Mouse (Mus musculus): ENCODE data around the gene Tmprss11d.
A peak's percentile ranks its signal among the peaks of the same experiment; 100 is the strongest.
"Not testable (repeated sequence)": the region's sequence is repeated elsewhere in the genome, so short reads cannot be mapped to it uniquely, and the experiment has no call there.

Tmprss11d gene

GRCm38 (mm10) chr5:86373320-86373719, at the start of gene Tmprss11d:
Gene Tmprss11d (minus strand): TSS chr5:86373420.
- no peaks in the 10 kb centered on the region for H3K9me3 ChIP-seq (ENCODE audit: low read length)
- H3K4me1 ChIP-seq (replicated peaks; ENCODE audit: low read depth, low read length), result peaks cover 7% of the 10 kb centered on the region
- H3K4me3 ChIP-seq (replicated peaks; ENCODE audit: low read length), result no peak within 1 kb of the TSS
- H3K27me3 ChIP-seq (ENCODE audit: insufficient read depth, low read length), result no peaks in the 10 kb centered on the region
- no peak for TF ChIP-seq POU5F1 (IDR thresholded peaks at IDR 0.05; ENCODE audit: borderline replicate concordance, low read length)
- no peak for TF ChIP-seq CTCF (conservative IDR thresholded peaks at IDR 0.05; ENCODE audit: low read length)
- no peak for TF ChIP-seq NANOG (IDR thresholded peaks at IDR 0.05; ENCODE audit: borderline replicate concordance, low read length)
- H3K36me3 ChIP-seq (ENCODE audit: insufficient read depth, low read length), result no peaks in the 10 kb centered on the region

GRCm38 (mm10) chr5:86421323-86422028, 48.3 kb upstream of the Tmprss11d start:
- Histone ChIP-seq H3K27me3 (ENCODE audit: insufficient read depth, low read length) (no peaks in the 10 kb centered on the region), H3K9me3 (ENCODE audit: low read length) (no peaks in the 10 kb centered on the region), H3K4me1 (replicated peaks; ENCODE audit: low read depth, low read length) (no peaks in the 10 kb centered on the region), H3K36me3 (ENCODE audit: insufficient read depth, low read length) (no peaks in the 10 kb centered on the region), H3K4me3 (replicated peaks; ENCODE audit: low read length) (no peak overlapping the region)
- no peak for TF ChIP-seq CTCF (conservative IDR thresholded peaks at IDR 0.05; ENCODE audit: low read length)
- TF ChIP-seq NANOG (IDR thresholded peaks at IDR 0.05; ENCODE audit: borderline replicate concordance, low read length), result no peak
- TF ChIP-seq POU5F1 (IDR thresholded peaks at IDR 0.05; ENCODE audit: borderline replicate concordance, low read length), result no peak

- H3K36me3 ChIP-seq (ENCODE audit: insufficient read depth, low read length), result no peaks in the 10 kb centered on the region
- TF ChIP-seq POU5F1 (IDR thresholded peaks at IDR 0.05; ENCODE audit: borderline replicate concordance, low read length) (no peak), CTCF (conservative IDR thresholded peaks at IDR 0.05; ENCODE audit: low read length) (peak; percentile 61)
- no peaks in the 10 kb centered on the region for H3K4me1 ChIP-seq (replicated peaks; ENCODE audit: low read depth, low read length)
- H3K4me3 ChIP-seq (replicated peaks; ENCODE audit: low read length), result no peak overlapping the region
- no peaks in the 10 kb centered on the region for H3K27me3 ChIP-seq (ENCODE audit: insufficient read depth, low read length)
- no peaks in the 10 kb centered on the region for H3K9me3 ChIP-seq (ENCODE audit: low read length)
Observed at GRCm38 (mm10) chr5:86419494-86419893, 46.3 kb upstream of the Tmprss11d start.

GRCm38 (mm10) chr5:86414280-86414679, 41.1 kb upstream of the Tmprss11d start:
- Histone ChIP-seq H3K4me1 (replicated peaks; ENCODE audit: low read depth, low read length) (peaks cover 19% of the 10 kb centered on the region), H3K4me3 (replicated peaks; ENCODE audit: low read length) (no peak overlapping the region), H3K36me3 (ENCODE audit: insufficient read depth, low read length) (no peaks in the 10 kb centered on the region), H3K9me3 (ENCODE audit: low read length) (no peaks in the 10 kb centered on the region), H3K27me3 (ENCODE audit: insufficient read depth, low read length) (no peaks in the 10 kb centered on the region)
- TF ChIP-seq CTCF (conservative IDR thresholded peaks at IDR 0.05; ENCODE audit: low read length) (no peak), NANOG (IDR thresholded peaks at IDR 0.05; ENCODE audit: borderline replicate concordance, low read length) (no peak), POU5F1 (IDR thresholded peaks at IDR 0.05; ENCODE audit: borderline replicate concordance, low read length) (no peak)

GRCm38 (mm10) chr5:86410815-86411214, 37.6 kb upstream of the Tmprss11d start:
- no peak overlapping the region for H3K4me3 ChIP-seq (replicated peaks; ENCODE audit: low read length)
- peaks cover 51% of the 10 kb centered on the region for H3K4me1 ChIP-seq (replicated peaks; ENCODE audit: low read depth, low read length)
- no peaks in the 10 kb centered on the region for H3K36me3 ChIP-seq (ENCODE audit: insufficient read depth, low read length)
- H3K27me3 ChIP-seq (ENCODE audit: insufficient read depth, low read length), result no peaks in the 10 kb centered on the region
- TF ChIP-seq CTCF (conservative IDR thresholded peaks at IDR 0.05; ENCODE audit: low read length), result peak; percentile 70
- TF ChIP-seq POU5F1 (IDR thresholded peaks at IDR 0.05; ENCODE audit: borderline replicate concordance, low read length), result no peak
- H3K9me3 ChIP-seq (ENCODE audit: low read length), result no peaks in the 10 kb centered on the region

GRCm38 (mm10) chr5:86407941-86408340, 34.7 kb upstream of the Tmprss11d start:
- H3K36me3 ChIP-seq (ENCODE audit: insufficient read depth, low read length), result no peaks in the 10 kb centered on the region
- no peaks in the 10 kb centered on the region for H3K9me3 ChIP-seq (ENCODE audit: low read length)
- no peak for TF ChIP-seq CTCF (conservative IDR thresholded peaks at IDR 0.05; ENCODE audit: low read length)
- 0 out of 2 replicates have a peak overlapping the region, but pooled peaks have one; percentile 14 for H3K4me3 ChIP-seq (replicated peaks; ENCODE audit: low read length)
- no peaks in the 10 kb centered on the region for H3K27me3 ChIP-seq (ENCODE audit: insufficient read depth, low read length)
- peaks cover 48% of the 10 kb centered on the region for H3K4me1 ChIP-seq (replicated peaks; ENCODE audit: low read depth, low read length)

- Histone ChIP-seq H3K36me3 (ENCODE audit: insufficient read depth, low read length) (no peaks in the 10 kb centered on the region), H3K9me3 (ENCODE audit: low read length) (no peaks in the 10 kb centered on the region), H3K27me3 (ENCODE audit: insufficient read depth, low read length) (no peaks in the 10 kb centered on the region), H3K4me1 (replicated peaks; ENCODE audit: low read depth, low read length) (peaks cover 48% of the 10 kb centered on the region), H3K4me3 (replicated peaks; ENCODE audit: low read length) (no peak overlapping the region)
- TF ChIP-seq CTCF (conservative IDR thresholded peaks at IDR 0.05; ENCODE audit: low read length) (no peak), NANOG (IDR thresholded peaks at IDR 0.05; ENCODE audit: borderline replicate concordance, low read length) (peak; percentile 95)
Observed at GRCm38 (mm10) chr5:86407191-86407590, 34.0 kb upstream of the Tmprss11d start.

- Histone ChIP-seq H3K4me1 (replicated peaks; ENCODE audit: low read depth, low read length) (peaks cover 7% of the 10 kb centered on the region), H3K4me3 (replicated peaks; ENCODE audit: low read length) (no peak overlapping the region), H3K9me3 (ENCODE audit: low read length) (no peaks in the 10 kb centered on the region), H3K36me3 (ENCODE audit: insufficient read depth, low read length) (no peaks in the 10 kb centered on the region), H3K27me3 (ENCODE audit: insufficient read depth, low read length) (no peaks in the 10 kb centered on the region)
- TF ChIP-seq POU5F1 (IDR thresholded peaks at IDR 0.05; ENCODE audit: borderline replicate concordance, low read length) (no peak), CTCF (conservative IDR thresholded peaks at IDR 0.05; ENCODE audit: low read length) (no peak), NANOG (IDR thresholded peaks at IDR 0.05; ENCODE audit: borderline replicate concordance, low read length) (no peak)
Observed at GRCm38 (mm10) chr5:86359412-86359985, 13.7 kb downstream of the Tmprss11d start.

- TF ChIP-seq NANOG (IDR thresholded peaks at IDR 0.05; ENCODE audit: borderline replicate concordance, low read length) (no peak), CTCF (conservative IDR thresholded peaks at IDR 0.05; ENCODE audit: low read length) (peak; percentile 57), POU5F1 (IDR thresholded peaks at IDR 0.05; ENCODE audit: borderline replicate concordance, low read length) (no peak)
- H3K36me3 ChIP-seq (ENCODE audit: insufficient read depth, low read length), result no peaks in the 10 kb centered on the region
Observed at GRCm38 (mm10) chr5:86352966-86353365, 20.3 kb downstream of the Tmprss11d start.

GRCm38 (mm10) chr5:86318018-86318956, 54.9 kb downstream of the Tmprss11d start:
- not testable (repeated sequence) for H3K4me1 ChIP-seq (replicated peaks; ENCODE audit: low read depth, low read length); H3K27me3 ChIP-seq (ENCODE audit: insufficient read depth, low read length); H3K4me3 ChIP-seq (replicated peaks; ENCODE audit: low read length); H3K36me3 ChIP-seq (ENCODE audit: insufficient read depth, low read length)
- H3K9me3 ChIP-seq (ENCODE audit: low read length), result peaks cover 17% of the 10 kb centered on the region

More at GRCm38 (mm10) chr5:86352966-86353365, 20.3 kb downstream of the Tmprss11d start:
- H3K4me1 ChIP-seq (replicated peaks; ENCODE audit: low read depth, low read length), result peaks cover 7% of the 10 kb centered on the region
- no peaks in the 10 kb centered on the region for H3K27me3 ChIP-seq (ENCODE audit: insufficient read depth, low read length)
- no peak overlapping the region for H3K4me3 ChIP-seq (replicated peaks; ENCODE audit: low read length)
- no peaks in the 10 kb centered on the region for H3K9me3 ChIP-seq (ENCODE audit: low read length)

Measured in E14TG2a.4 (cell line).